Mouse (Mus musculus): ENCODE measurements at regions not wholly inside any gene's neighbourhood (a gene's known extent, or its start where the extent isn't known, plus 50 kb on each side); places are given as distances from the start of the nearest gene placed in this dataset.

- H3K4me3 ChIP-seq (ENCODE audit: low read depth, low read length) = no peak overlapping the region
- no peak overlapping the region for H3K4me2 ChIP-seq
- H3K36me3 ChIP-seq (ENCODE audit: control insufficient read depth, insufficient read depth, low read length) = no peaks in the 10 kb centered on the region
- no peak overlapping the region for H3K9ac ChIP-seq (ENCODE audit: low read depth, low read length)
- H3K27me3 ChIP-seq (ENCODE audit: control insufficient read depth, insufficient read depth, low read length) = no peaks in the 10 kb centered on the region
- no peak for ATAC-seq (replicated peaks; ENCODE audit: insufficient number of reproducible peaks, low FRiP score, low TSS enrichment)
- 80% methylated on average over 2 of the region's 2 CpGs for WGBS (ENCODE audit: insufficient replicate concordance)
- no peak overlapping the region for H3K27ac ChIP-seq (ENCODE audit: low read depth, low read length)
- no peaks in the 10 kb centered on the region for H3K9me3 ChIP-seq (replicated peaks; ENCODE audit: control insufficient read depth, low read length)
- no peaks in the 10 kb centered on the region for H3K4me1 ChIP-seq (ENCODE audit: control insufficient read depth, insufficient read depth, low read length)
Measured at GRCm38 (mm10) chr1:19754346-19754745, 545.6 kb downstream of the Tfap2b start.

- Histone ChIP-seq H3K9ac (ENCODE audit: low read depth, low read length) (no peak overlapping the region), H3K27ac (ENCODE audit: low read depth, low read length) (no peak overlapping the region), H3K27me3 (ENCODE audit: control insufficient read depth, insufficient read depth, low read length) (no peaks in the 10 kb centered on the region), H3K9me3 (replicated peaks; ENCODE audit: control insufficient read depth, low read length) (no peaks in the 10 kb centered on the region), H3K4me3 (ENCODE audit: low read depth, low read length) (no peak overlapping the region), H3K4me1 (ENCODE audit: control insufficient read depth, insufficient read depth, low read length) (no peaks in the 10 kb centered on the region), H3K4me2 (no peak overlapping the region), H3K36me3 (ENCODE audit: control insufficient read depth, insufficient read depth, low read length) (no peaks in the 10 kb centered on the region)
- no peak for ATAC-seq (replicated peaks; ENCODE audit: insufficient number of reproducible peaks, low FRiP score, low TSS enrichment)
- WGBS (ENCODE audit: insufficient replicate concordance) = 79% methylated on average over 3 of the region's 3 CpGs
Measured at GRCm38 (mm10) chr1:19757921-19758436, 549.3 kb downstream of the Tfap2b start.

DNA sequence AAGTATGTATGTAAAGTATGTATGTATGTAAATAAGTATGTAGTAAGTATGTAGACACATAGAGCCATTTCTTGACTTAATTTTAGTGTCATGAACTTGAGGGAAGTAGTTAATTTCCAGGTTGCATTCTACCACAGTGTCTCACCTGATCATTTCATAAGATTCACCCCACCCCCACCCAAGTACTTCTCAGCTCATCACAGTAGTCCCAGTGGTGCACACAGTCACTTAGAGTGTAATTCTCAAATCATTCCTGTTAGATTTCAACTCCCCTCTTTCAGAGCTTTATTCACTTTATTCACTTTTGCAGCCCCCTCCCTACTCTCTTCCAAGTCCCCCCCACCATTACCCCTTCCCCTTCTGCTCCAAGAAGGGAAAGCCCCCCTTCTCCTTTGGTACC, 558.2 kb downstream of the Tfap2b start:
- Histone ChIP-seq H3K27me3 (ENCODE audit: control insufficient read depth, insufficient read depth, low read length) (no peaks in the 10 kb centered on the region), H3K27ac (ENCODE audit: low read depth, low read length) (no peak overlapping the region), H3K9me3 (replicated peaks; ENCODE audit: control insufficient read depth, low read length) (no peaks in the 10 kb centered on the region), H3K36me3 (ENCODE audit: control insufficient read depth, insufficient read depth, low read length) (no peaks in the 10 kb centered on the region), H3K4me3 (ENCODE audit: low read depth, low read length) (no peak overlapping the region), H3K4me2 (no peak overlapping the region), H3K4me1 (ENCODE audit: control insufficient read depth, insufficient read depth, low read length) (no peaks in the 10 kb centered on the region), H3K9ac (ENCODE audit: low read depth, low read length) (no peak overlapping the region)
- no peak for ATAC-seq (replicated peaks; ENCODE audit: insufficient number of reproducible peaks, low FRiP score, low TSS enrichment)

DNA sequence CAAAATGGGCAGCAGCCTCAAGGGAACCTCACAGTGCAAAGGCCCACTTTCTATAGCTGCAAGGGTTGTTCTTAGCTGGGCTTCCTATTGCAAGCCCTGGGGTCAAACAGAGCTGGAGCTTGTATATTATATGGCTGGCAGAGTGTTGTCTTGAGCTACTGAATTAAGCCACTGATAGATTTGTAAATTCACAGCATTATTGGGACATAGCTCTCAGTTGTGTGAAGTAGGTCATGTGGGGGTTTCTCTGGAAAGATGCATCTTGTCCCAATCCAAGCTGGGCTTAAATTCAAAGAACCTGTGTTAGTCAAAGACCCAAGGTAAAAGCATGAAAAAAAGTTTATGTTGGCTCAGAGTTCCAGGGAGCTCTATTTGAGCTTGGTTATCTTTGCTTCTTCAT, 563.6 kb downstream of the Tfap2b start:
- Histone ChIP-seq H3K4me3 (ENCODE audit: low read depth, low read length) (no peak overlapping the region), H3K27ac (ENCODE audit: low read depth, low read length) (no peak overlapping the region), H3K36me3 (ENCODE audit: control insufficient read depth, insufficient read depth, low read length) (no peaks in the 10 kb centered on the region), H3K27me3 (ENCODE audit: control insufficient read depth, insufficient read depth, low read length) (no peaks in the 10 kb centered on the region), H3K9me3 (replicated peaks; ENCODE audit: control insufficient read depth, low read length) (no peaks in the 10 kb centered on the region), H3K4me2 (no peak overlapping the region), H3K4me1 (ENCODE audit: control insufficient read depth, insufficient read depth, low read length) (no peaks in the 10 kb centered on the region), H3K9ac (ENCODE audit: low read depth, low read length) (no peak overlapping the region)
- no peak for ATAC-seq (replicated peaks; ENCODE audit: insufficient number of reproducible peaks, low FRiP score, low TSS enrichment)

- WGBS (ENCODE audit: insufficient replicate concordance) = 64% methylated on average over 1 of the region's 1 CpGs
- no peak overlapping the region for H3K4me2 ChIP-seq
- no peaks in the 10 kb centered on the region for H3K36me3 ChIP-seq (ENCODE audit: control insufficient read depth, insufficient read depth, low read length)
- no peak overlapping the region for H3K9ac ChIP-seq (ENCODE audit: low read depth, low read length)
- no peaks in the 10 kb centered on the region for H3K27me3 ChIP-seq (ENCODE audit: control insufficient read depth, insufficient read depth, low read length)
- H3K4me3 ChIP-seq (ENCODE audit: low read depth, low read length) = no peak overlapping the region
- no peaks in the 10 kb centered on the region for H3K4me1 ChIP-seq (ENCODE audit: control insufficient read depth, insufficient read depth, low read length)
- H3K27ac ChIP-seq (ENCODE audit: low read depth, low read length) = no peak overlapping the region
- H3K9me3 ChIP-seq (replicated peaks; ENCODE audit: control insufficient read depth, low read length) = no peaks in the 10 kb centered on the region
- no peak for ATAC-seq (replicated peaks; ENCODE audit: insufficient number of reproducible peaks, low FRiP score, low TSS enrichment)
Measured at GRCm38 (mm10) chr1:19774502-19774901, 565.8 kb downstream of the Tfap2b start.

- H3K9ac ChIP-seq (ENCODE audit: low read depth, low read length) = no peak overlapping the region
- WGBS (ENCODE audit: insufficient replicate concordance) = 68% methylated on average over 1 of the region's 1 CpGs
- no peaks in the 10 kb centered on the region for H3K4me1 ChIP-seq (ENCODE audit: control insufficient read depth, insufficient read depth, low read length)
- H3K27me3 ChIP-seq (ENCODE audit: control insufficient read depth, insufficient read depth, low read length) = no peaks in the 10 kb centered on the region
- H3K4me2 ChIP-seq = no peak overlapping the region
- H3K9me3 ChIP-seq (replicated peaks; ENCODE audit: control insufficient read depth, low read length) = no peaks in the 10 kb centered on the region
- no peaks in the 10 kb centered on the region for H3K36me3 ChIP-seq (ENCODE audit: control insufficient read depth, insufficient read depth, low read length)
- H3K27ac ChIP-seq (ENCODE audit: low read depth, low read length) = no peak overlapping the region
- no peak overlapping the region for H3K4me3 ChIP-seq (ENCODE audit: low read depth, low read length)
- no peak for ATAC-seq (replicated peaks; ENCODE audit: insufficient number of reproducible peaks, low FRiP score, low TSS enrichment)
Measured at GRCm38 (mm10) chr1:19777542-19777941, 568.8 kb downstream of the Tfap2b start.

GRCm38 (mm10) chr1:19786971-19787370, 578.3 kb downstream of the Tfap2b start:
- no peaks in the 10 kb centered on the region for H3K4me1 ChIP-seq (ENCODE audit: control insufficient read depth, insufficient read depth, low read length)
- H3K27ac ChIP-seq (ENCODE audit: low read depth, low read length) = no peak overlapping the region
- H3K4me3 ChIP-seq (ENCODE audit: low read depth, low read length) = no peak overlapping the region
- no peaks in the 10 kb centered on the region for H3K9me3 ChIP-seq (replicated peaks; ENCODE audit: control insufficient read depth, low read length)
- H3K36me3 ChIP-seq (ENCODE audit: control insufficient read depth, insufficient read depth, low read length) = no peaks in the 10 kb centered on the region
- no peak for ATAC-seq (replicated peaks; ENCODE audit: insufficient number of reproducible peaks, low FRiP score, low TSS enrichment)
- no peaks in the 10 kb centered on the region for H3K27me3 ChIP-seq (ENCODE audit: control insufficient read depth, insufficient read depth, low read length)
- no peak overlapping the region for H3K9ac ChIP-seq (ENCODE audit: low read depth, low read length)
- no peak overlapping the region for H3K4me2 ChIP-seq
- 75% methylated on average over 2 of the region's 2 CpGs for WGBS (ENCODE audit: insufficient replicate concordance)

DNA sequence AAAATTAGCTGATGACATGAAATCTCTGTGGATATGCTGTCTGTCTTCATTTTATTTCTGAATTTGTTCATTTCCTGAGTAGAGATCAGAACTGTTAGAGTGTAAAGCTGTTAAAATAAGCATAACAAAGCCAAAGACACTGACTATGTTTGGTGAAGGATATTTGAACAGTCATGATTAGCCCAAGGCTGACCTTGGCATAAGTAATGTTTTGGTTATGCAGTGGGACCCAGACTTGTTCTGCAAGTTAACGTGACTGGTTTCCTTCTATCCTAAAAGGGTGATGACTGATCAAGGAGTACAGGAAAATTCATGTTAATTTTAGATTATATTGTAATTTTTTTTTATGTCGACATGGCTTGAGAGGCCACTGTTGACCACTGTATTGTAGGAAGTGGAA, 585.4 kb downstream of the Tfap2b start:
- whole genome bisulfite sequencing (ENCODE audit: insufficient replicate concordance) = 67% methylated on average over 2 of the region's 2 CpGs
- H3K9ac ChIP-seq (ENCODE audit: low read depth, low read length) = no peak overlapping the region
- no peak for ATAC-seq (replicated peaks; ENCODE audit: insufficient number of reproducible peaks, low FRiP score, low TSS enrichment)
- no peak overlapping the region for H3K4me2 ChIP-seq
- H3K27ac ChIP-seq (ENCODE audit: low read depth, low read length) = no peak overlapping the region
- no peaks in the 10 kb centered on the region for H3K9me3 ChIP-seq (replicated peaks; ENCODE audit: control insufficient read depth, low read length)
- no peaks in the 10 kb centered on the region for H3K4me1 ChIP-seq (ENCODE audit: control insufficient read depth, insufficient read depth, low read length)
- H3K36me3 ChIP-seq (ENCODE audit: control insufficient read depth, insufficient read depth, low read length) = no peaks in the 10 kb centered on the region
- no peak overlapping the region for H3K4me3 ChIP-seq (ENCODE audit: low read depth, low read length)
- no peaks in the 10 kb centered on the region for H3K27me3 ChIP-seq (ENCODE audit: control insufficient read depth, insufficient read depth, low read length)

DNA sequence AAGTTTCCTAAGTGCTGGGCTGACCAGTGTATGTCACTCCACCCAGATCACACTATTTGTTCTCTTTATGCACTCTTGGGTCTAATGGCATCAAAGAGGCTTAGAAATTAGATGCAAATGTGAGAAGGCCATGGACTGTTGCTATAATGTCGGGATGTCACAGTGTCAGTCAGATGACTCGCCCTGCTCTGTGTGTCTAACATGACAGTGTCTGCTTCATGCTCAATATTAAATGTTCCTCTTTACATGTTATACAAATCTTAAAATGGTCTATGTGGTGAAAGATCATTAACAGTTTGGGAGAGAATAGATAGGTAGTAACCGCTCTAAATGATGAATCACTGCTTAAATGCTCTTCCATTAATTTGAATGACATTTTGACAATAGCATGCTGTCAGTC, 617.2 kb downstream of the Tfap2b start:
- Histone ChIP-seq H3K27me3 (ENCODE audit: control insufficient read depth, insufficient read depth, low read length) (no peaks in the 10 kb centered on the region), H3K4me3 (ENCODE audit: low read depth, low read length) (no peak overlapping the region), H3K9me3 (replicated peaks; ENCODE audit: control insufficient read depth, low read length) (no peaks in the 10 kb centered on the region), H3K36me3 (ENCODE audit: control insufficient read depth, insufficient read depth, low read length) (no peaks in the 10 kb centered on the region), H3K4me1 (ENCODE audit: control insufficient read depth, insufficient read depth, low read length) (no peaks in the 10 kb centered on the region), H3K27ac (ENCODE audit: low read depth, low read length) (no peak overlapping the region), H3K4me2 (no peak overlapping the region), H3K9ac (ENCODE audit: low read depth, low read length) (no peak overlapping the region)
- WGBS (ENCODE audit: insufficient replicate concordance) = 77% methylated on average over 3 of the region's 3 CpGs
- no peak for ATAC-seq (replicated peaks; ENCODE audit: insufficient number of reproducible peaks, low FRiP score, low TSS enrichment)
